Mouse (Mus musculus): ENCODE data around the gene Gns.

DNA sequence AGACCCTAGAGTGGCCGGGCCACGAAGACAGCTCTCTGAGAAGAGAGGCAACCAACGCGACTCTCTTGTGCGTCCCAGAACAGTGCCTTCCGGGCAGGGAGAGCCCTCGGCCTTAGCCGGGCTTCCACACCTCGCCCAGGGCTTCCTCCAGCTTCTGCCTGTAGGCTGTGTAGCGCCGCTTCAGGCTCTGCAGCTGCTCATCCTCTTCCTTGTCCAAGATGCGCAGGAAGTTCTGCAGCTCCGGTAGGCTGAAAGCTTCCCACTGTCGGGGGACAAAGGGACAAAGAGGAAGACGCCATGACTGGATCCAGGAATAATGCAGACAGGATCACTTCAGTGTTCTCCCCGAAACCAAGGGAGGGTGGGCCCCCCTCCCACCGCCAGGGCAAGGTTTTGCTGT lies 47.9 kb downstream of the Gns start:
- no peak for TF ChIP-seq CTCF (conservative IDR thresholded peaks at IDR 0.05; ENCODE audit: insufficient read depth, insufficient read length, low read depth, low read length)
- no peak for TF ChIP-seq POLR2A (IDR thresholded peaks at IDR 0.05; ENCODE audit: low read depth, low read length)
